Mouse (Mus musculus): ENCODE data around the gene Art2b.
"Not testable (repeated sequence)": the region's sequence is repeated elsewhere in the genome, so short reads cannot be mapped to it uniquely, and the experiment has no call there.

- not testable (repeated sequence) for TF ChIP-seq CTCF (IDR thresholded peaks at IDR 0.05; ENCODE audit: control insufficient read depth, insufficient read depth, insufficient read length); MAX (IDR thresholded peaks at IDR 0.05)
Measured at GRCm38 (mm10) chr7:101559393-101559792, 26.0 kb downstream of the Art2b start.
